Mouse (Mus musculus) kidney, embryonic 16.5 days (tissue): Measurements from ENCODE around the gene Pygm. TPM values are rescaled to one million over a fixed set of nuclear protein-coding genes. Genes with fewer than 3 reads are reported as not detected.
A peak's percentile ranks its signal among the peaks of the same experiment; 100 is the strongest.

ENCODE experiments used
- ATAC-seq: fragments of 200-750 bp; cut with Nextera tagmentation; 2 replicates; pipeline ENCODE4 v1.8.0; 2017; ENCODE audit warnings: moderate TSS enrichment; ENCODE audit not compliant: low FRiP score, low TSS enrichment
- H3K27ac ChIP-seq: fragments of 300-500 bp; sonication (generic); 2 replicates; pipeline ENCODE4 v1.5.1; 2014; ENCODE audit warnings: low read length
- H3K27me3 ChIP-seq: fragments of 300-500 bp; sonication (generic); 2 replicates; pipeline ENCODE4 v1.6.1; 2014; ENCODE audit warnings: low read length, control low read depth, mixed read lengths; ENCODE audit not compliant: insufficient read depth
- H3K36me3 ChIP-seq: fragments of 300-500 bp; sonication (generic); 2 replicates; pipeline ENCODE4 v1.6.1; 2014; ENCODE audit warnings: low read length, control low read depth, mixed read lengths; ENCODE audit not compliant: insufficient read depth
- H3K4me1 ChIP-seq: fragments of 300-500 bp; sonication (generic); 2 replicates; pipeline ENCODE4 v1.6.1; 2014; ENCODE audit warnings: low read length, control low read depth, mixed read lengths; ENCODE audit not compliant: insufficient read depth
- H3K4me2 ChIP-seq: fragments of 300-500 bp; sonication (generic); replicated peaks from 2 replicates; pipeline ENCODE4 v1.6.1; 2014; ENCODE audit warnings: low read depth, low read length
- H3K4me3 ChIP-seq: fragments of 300-500 bp; sonication (generic); 2 replicates; pipeline ENCODE4 v1.5.1; 2014; ENCODE audit warnings: mild to moderate bottlenecking, low read length
- H3K9ac ChIP-seq: fragments of 300-500 bp; sonication (generic); replicated peaks from 2 replicates; pipeline ENCODE4 v1.6.1; 2014; ENCODE audit warnings: low read length
- H3K9me3 ChIP-seq: fragments of 300-500 bp; sonication (generic); 2 replicates; pipeline ENCODE4 v1.6.1; 2016; ENCODE audit warnings: low read length, control low read depth
- WGBS: fragments of 180-500 bp; shearing (Covaris S2); extraction: QIAGEN DNeasy Blood & Tissue Kit; methylation state at CpG from one replicate; pipeline ENCODE4 v1.1.7; 2014; 5-methylcytosine and 5-hydroxymethylcytosine counted together
- polyA plus RNA-seq: library from polyadenylated mRNA; unstranded; fragments of >200 nt; fragmentation: Nextera tagmentation; extraction: Ambion mirVana; gene quantifications from 2 replicates; pipeline ENCODE4 v1.2.1, GENCODE M21; 2015

The Pygm gene
- polyA plus RNA-seq, 1 experiment from 2014 or later: 38.3 TPM

DNA sequence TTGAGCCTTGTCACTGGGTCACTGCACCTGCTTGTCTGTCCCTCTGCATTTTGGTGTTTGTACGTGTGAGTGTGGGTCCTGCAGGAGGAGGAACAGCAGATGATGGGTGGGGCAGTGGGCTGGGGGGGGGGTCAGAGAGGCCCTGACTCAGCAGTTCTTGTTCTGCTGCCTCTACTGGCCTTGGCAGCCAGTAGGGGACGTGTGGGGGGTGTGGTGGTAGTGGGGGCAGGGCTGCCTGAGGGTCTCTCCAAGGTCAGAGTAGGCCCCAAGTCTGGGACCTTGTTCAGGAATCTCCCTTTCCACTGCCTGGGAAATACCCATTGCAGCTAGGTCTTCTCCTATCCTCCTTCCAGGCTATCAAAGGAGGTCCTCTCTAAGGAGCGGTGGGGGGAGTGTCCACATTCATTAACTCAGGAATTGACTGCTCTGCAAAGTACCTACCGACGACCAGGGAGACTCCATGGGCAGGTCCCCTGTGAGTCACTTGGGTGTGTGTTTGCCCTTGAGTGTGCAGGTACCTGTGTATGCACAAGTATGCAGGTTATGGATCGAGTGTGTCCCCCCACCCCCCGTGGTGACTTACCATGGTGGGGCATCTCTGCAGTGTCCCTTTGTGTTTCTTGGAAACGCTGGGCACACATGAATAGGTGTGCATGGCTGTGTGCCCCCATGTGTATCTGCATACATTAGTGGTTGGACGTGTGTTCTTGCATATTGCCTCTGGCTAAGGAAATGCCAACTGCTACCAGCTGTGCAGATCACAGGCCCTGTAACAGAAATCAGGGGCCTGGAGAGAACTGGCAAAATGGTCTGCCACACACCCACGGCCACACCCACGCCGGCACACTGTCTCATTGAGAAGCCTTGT is 32.9 kb downstream of the Pygm start:
- Histone ChIP-seq H3K4me3 (no peak overlapping the region), H3K27ac (no peak overlapping the region), H3K4me1 (peaks cover 34% of the 10 kb centered on the region), H3K9ac (no peak overlapping the region), H3K27me3 (peaks cover 30% of the 10 kb centered on the region), H3K4me2 (no peak overlapping the region), H3K9me3 (no peaks in the 10 kb centered on the region), H3K36me3 (no peaks in the 10 kb centered on the region)
- ATAC-seq: no peak
- WGBS: 57% methylated on average over 12 of the region's 12 CpGs

DNA sequence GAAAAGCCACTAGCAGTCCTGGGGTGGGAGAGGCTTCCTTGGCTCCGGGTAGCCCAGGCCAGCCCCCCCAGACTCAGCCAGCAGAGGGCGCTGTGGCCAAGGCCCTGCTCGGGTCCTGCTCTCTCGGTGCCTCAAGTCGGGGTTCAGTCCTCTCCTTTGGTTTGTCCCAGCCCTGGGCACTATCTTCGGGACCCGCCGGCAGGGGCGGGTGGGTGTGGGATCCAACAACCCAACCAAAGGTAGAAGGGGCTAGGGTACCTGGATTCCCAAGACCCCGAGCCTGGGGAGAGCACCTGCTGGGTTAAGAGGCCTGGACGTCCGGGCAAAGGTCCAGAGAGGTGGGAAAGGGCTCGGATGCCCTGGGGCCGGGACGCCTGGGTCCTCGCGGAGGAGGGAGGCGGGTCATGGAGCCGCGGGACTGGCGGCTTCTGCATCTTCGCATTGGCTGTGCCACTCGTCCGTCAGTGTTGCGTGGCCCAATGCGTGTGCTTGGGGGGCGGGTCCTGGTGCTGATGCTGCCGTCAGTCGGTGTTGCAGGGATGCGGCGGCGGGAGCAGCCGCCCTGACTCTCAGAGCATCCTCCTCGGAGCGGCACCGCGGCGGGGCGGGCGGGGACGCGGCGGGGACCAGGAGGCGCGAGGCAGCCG is 34.2 kb downstream of the Pygm start, which contains the start of gene Nrxn2:
Nrxn2 (plus strand) TSS at position 499 of the 647 bp plus-strand sequence.
- Histone ChIP-seq H3K36me3 (no peaks in the 10 kb centered on the region), H3K9me3 (no peaks in the 10 kb centered on the region), H3K27ac (no peak within 1 kb of the TSS), H3K4me1 (peaks cover 26% of the 10 kb centered on the region), H3K27me3 (peaks cover 30% of the 10 kb centered on the region), H3K4me2 (peak within 1 kb of the TSS; percentile 93), H3K9ac (peak within 1 kb of the TSS; percentile 58), H3K4me3 (peak within 1 kb of the TSS; percentile 54)
- under 1% methylated on average over 38 of the region's 46 CpGs for WGBS
- peak; percentile 80 for ATAC-seq

- Histone ChIP-seq H3K4me2 (peak overlapping the region; percentile 93), H3K36me3 (no peaks in the 10 kb centered on the region), H3K27ac (no peak overlapping the region), H3K4me3 (peak overlapping the region; percentile 54), H3K9me3 (no peaks in the 10 kb centered on the region), H3K9ac (no peak overlapping the region), H3K4me1 (peaks cover 25% of the 10 kb centered on the region), H3K27me3 (peaks cover 37% of the 10 kb centered on the region)
- WGBS: 10% methylated on average over 17 of the region's 23 CpGs
- ATAC-seq: no peak
Observed at GRCm38 (mm10) chr19:6418984-6419692, 34.9 kb downstream of the Pygm start.

- WGBS: 56% methylated on average over 9 of the region's 9 CpGs
- peaks cover 25% of the 10 kb centered on the region for H3K4me1 ChIP-seq
- ATAC-seq: no peak
Observed at GRCm38 (mm10) chr19:6419805-6420310, 35.7 kb downstream of the Pygm start.

GRCm38 (mm10) chr19:6420481-6421210 is 36.4 kb downstream of the Pygm start:
- no peak for ATAC-seq
- Histone ChIP-seq H3K27me3 (peaks cover 43% of the 10 kb centered on the region), H3K4me1 (peaks cover 25% of the 10 kb centered on the region), H3K27ac (no peak overlapping the region), H3K36me3 (no peaks in the 10 kb centered on the region), H3K4me3 (no peak overlapping the region), H3K4me2 (no peak overlapping the region), H3K9ac (no peak overlapping the region), H3K9me3 (no peaks in the 10 kb centered on the region)
- WGBS: 57% methylated on average over 19 of the region's 19 CpGs

More at GRCm38 (mm10) chr19:6419805-6420310, 35.7 kb downstream of the Pygm start:
- H3K9me3 ChIP-seq: no peaks in the 10 kb centered on the region
- no peaks in the 10 kb centered on the region for H3K36me3 ChIP-seq
- no peak overlapping the region for H3K27ac ChIP-seq
- H3K27me3 ChIP-seq: peaks cover 39% of the 10 kb centered on the region
- no peak overlapping the region for H3K4me3 ChIP-seq
- H3K9ac ChIP-seq: no peak overlapping the region
- H3K4me2 ChIP-seq: no peak overlapping the region

GRCm38 (mm10) chr19:6421211-6421590 is 37.0 kb downstream of the Pygm start:
- ATAC-seq: no peak
- H3K27me3 ChIP-seq: peaks cover 48% of the 10 kb centered on the region
- no peaks in the 10 kb centered on the region for H3K9me3 ChIP-seq
- H3K4me3 ChIP-seq: no peak overlapping the region
- H3K9ac ChIP-seq: no peak overlapping the region
- no peak overlapping the region for H3K27ac ChIP-seq
- 68% methylated on average over 9 of the region's 9 CpGs for WGBS
- no peaks in the 10 kb centered on the region for H3K36me3 ChIP-seq
- no peak overlapping the region for H3K4me2 ChIP-seq
- H3K4me1 ChIP-seq: peaks cover 22% of the 10 kb centered on the region

DNA sequence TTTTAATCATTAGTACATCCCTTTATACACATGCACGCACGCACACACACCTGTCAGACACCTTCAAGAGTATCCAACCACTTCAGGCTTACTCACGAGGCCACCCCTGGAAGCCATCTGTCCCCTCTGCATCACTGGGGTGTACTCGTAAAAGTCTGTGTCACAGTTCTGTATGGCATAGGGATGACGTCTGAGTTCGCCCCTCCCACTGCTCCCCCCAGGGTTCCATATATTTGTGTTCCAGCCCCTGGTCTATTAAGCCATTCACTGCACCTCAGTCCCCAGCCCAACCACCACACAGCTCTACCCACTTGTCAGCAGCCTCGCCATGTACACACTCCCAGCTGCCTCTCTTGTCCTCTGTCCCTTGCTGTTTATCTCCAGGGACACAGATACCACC is 37.8 kb downstream of the Pygm start:
- WGBS: 69% methylated on average over 7 of the region's 7 CpGs
- Histone ChIP-seq H3K27me3 (peaks cover 56% of the 10 kb centered on the region), H3K4me3 (no peak overlapping the region), H3K4me1 (peaks cover 14% of the 10 kb centered on the region), H3K36me3 (no peaks in the 10 kb centered on the region), H3K4me2 (no peak overlapping the region), H3K9me3 (no peaks in the 10 kb centered on the region), H3K27ac (no peak overlapping the region), H3K9ac (no peak overlapping the region)
- no peak for ATAC-seq

GRCm38 (mm10) chr19:6423241-6423640 is 39.0 kb downstream of the Pygm start:
- Histone ChIP-seq H3K4me2 (no peak overlapping the region), H3K4me1 (peaks cover 14% of the 10 kb centered on the region), H3K36me3 (no peaks in the 10 kb centered on the region), H3K27ac (no peak overlapping the region), H3K9me3 (no peaks in the 10 kb centered on the region), H3K27me3 (peaks cover 69% of the 10 kb centered on the region), H3K9ac (no peak overlapping the region), H3K4me3 (no peak overlapping the region)
- ATAC-seq: no peak
- 82% methylated on average over 16 of the region's 16 CpGs for WGBS
